Mouse (Mus musculus): ENCODE measurements around the gene Atoh1.

The Atoh1 gene

DNA sequence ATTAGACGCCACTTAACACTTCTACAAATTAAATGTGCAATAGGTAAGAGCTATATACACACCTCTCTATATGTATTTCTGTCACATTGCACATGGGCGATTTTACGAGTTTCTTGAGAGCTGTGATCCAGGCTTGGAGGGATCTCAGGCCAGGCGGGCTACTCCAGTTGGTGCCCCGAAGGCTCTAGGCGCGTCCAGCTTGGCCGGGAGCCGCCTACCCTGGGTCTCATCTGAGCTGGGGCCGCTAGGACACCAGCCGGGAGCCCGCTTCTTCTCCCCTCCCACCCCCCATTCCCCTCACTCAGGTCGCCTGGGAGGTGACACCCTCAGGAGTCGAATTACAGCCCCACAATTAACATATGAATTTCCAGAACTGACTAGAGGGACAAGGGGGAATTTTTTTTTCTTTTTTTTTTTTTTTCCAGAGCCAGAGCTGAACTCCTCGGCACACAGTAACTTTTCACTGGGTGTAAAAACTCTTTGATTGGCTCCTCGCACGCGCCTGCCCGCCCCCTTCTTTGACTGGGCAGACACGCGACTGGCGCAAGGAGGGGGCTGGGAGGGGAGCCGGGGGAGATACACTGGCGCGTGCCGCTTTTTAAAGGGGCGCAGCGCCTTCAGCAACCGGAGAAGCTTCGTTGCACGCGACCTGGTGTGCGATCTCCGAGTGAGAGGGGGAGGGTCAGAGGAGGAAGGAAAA lies at the start of gene Atoh1:
Atoh1 (plus strand) TSS at position 627 of the 700 bp plus-strand sequence.
- DNase-seq: peak; percentile 77 to 86

DNA sequence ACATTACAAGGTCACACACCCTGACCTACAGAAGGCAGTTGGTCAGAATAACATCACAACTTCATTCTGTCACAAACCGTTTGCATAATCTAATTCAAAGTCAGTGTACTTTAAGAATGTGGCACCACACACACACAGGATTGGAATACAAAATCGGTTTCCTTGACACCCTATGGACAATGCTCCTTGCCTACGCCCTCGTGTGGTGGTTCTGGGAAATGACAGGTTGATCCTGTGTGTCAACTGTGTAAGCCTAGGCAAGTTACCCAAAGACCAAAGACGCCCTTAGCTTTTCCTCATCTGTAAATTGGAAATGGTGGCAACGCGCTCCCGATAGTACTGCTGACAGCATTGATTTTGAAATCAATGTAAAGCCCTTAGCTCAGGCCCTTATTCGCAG lies 45.0 kb upstream of the Atoh1 start:
- peak; percentile 79 to 82 for DNase-seq

DNA sequence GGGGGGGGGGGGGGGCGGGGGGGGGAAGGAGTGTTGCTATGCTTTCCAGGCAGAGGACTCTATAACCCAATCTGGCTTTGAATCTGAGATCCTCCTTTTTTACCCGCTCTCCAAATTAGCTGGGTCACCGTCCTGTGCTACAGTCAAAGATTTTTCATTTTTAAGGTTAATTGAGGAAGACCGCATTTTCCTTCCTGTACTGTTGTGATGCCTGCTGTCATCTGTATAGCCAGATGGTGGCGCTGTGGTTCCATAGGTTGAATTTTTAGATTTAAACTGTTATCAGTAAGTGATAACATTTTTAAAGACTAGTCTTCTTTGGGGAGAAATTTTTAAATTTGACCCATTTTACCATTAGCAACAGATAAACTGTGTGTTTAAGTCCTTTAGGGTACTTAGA lies 44.0 kb upstream of the Atoh1 start:
- peak; percentile 78 to 83 for DNase-seq

DNA sequence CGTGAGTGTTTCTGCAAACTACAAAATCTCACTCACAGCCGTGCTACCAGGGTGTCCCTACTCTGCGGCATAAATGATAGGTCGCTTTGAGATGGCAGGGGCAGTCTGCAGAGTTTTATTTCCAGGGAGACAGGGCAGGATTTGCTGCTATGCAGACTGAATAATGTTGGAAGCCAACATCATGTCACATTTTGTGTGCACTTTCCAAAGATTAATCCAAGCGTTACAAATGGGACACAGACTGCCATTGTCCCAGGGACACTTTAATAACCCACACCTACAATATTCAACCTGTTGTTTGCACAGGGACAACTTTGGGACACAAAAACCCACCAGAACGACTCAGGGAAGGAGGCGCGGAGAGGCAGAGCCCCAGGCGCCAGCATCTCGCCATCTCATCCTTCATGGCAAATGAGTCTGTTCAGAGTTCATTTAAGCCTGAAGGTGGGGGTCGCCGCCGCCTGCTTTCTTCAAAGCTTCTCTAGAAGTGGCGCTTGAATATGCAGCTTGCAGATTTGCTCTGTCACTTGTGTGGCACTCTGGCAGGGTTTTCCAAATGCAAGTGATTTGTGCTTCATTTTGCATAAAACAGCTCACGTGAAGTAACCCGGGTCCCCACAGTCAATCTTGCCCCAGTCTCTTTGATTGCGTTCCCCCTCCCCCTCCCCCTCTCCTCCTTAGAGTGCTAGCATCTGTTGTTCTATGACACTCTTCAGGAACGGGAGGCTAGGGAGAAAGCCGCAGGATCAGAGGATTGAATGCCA lies 40.6 kb upstream of the Atoh1 start:
- peak; percentile 50 to 52 for DNase-seq

- DNase-seq: no peak
These were observed 34.2 kb upstream of the Atoh1 start for GRCm38 (mm10) chr6:64694688-64695087.

GRCm38 (mm10) chr6:64703659-64704058 lies 25.3 kb upstream of the Atoh1 start:
- peak; percentile 57 to 62 for DNase-seq

GRCm38 (mm10) chr6:64727751-64728403 lies 1.0 kb upstream of the Atoh1 start:
- peak; percentile 70 to 75 for DNase-seq

DNA sequence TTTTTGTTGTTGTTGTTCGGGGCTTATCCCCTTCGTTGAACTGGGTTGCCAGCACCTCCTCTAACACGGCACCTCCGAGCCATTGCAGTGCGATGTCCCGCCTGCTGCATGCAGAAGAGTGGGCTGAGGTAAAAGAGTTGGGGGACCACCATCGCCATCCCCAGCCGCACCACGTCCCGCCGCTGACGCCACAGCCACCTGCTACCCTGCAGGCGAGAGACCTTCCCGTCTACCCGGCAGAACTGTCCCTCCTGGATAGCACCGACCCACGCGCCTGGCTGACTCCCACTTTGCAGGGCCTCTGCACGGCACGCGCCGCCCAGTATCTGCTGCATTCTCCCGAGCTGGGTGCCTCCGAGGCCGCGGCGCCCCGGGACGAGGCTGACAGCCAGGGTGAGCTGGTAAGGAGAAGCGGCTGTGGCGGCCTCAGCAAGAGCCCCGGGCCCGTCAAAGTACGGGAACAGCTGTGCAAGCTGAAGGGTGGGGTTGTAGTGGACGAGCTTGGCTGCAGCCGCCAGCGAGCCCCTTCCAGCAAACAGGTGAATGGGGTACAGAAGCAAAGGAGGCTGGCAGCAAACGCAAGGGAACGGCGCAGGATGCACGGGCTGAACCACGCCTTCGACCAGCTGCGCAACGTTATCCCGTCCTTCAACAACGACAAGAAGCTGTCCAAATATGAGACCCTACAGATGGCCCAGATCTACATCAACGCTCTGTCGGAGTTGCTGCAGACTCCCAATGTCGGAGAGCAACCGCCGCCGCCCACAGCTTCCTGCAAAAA lies 496 bp downstream of the Atoh1 start:
- DNase-seq: peak; percentile 53 to 59

DNA sequence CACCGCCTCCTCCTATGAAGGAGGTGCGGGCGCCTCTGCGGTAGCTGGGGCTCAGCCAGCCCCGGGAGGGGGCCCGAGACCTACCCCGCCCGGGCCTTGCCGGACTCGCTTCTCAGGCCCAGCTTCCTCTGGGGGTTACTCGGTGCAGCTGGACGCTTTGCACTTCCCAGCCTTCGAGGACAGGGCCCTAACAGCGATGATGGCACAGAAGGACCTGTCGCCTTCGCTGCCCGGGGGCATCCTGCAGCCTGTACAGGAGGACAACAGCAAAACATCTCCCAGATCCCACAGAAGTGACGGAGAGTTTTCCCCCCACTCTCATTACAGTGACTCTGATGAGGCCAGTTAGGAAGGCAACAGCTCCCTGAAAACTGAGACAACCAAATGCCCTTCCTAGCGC lies 1.1 kb downstream of the Atoh1 start:
- peak; percentile 44 to 50 for DNase-seq

DNA sequence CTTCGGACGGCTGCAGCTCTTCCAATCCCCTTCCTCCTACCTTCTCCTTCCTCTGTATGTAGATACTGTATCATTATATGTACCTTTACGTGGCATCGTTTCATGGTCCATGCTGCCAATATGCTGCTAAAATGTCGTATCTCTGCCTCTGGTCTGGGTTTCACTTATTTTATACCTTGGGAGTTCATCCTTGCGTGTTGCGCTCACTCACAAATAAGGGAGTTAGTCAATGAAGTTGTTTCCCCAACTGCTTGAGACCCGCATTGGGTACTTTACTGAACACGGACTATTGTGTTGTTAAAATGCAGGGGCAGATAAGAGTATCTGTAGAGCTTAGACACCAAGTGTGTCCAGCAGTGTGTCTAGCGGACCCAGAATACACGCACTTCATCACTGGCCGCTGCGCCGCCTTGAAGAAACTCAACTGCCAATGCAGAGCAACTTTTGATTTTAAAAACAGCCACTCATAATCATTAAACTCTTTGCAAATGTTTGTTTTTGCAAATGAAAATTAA lies 1.6 kb downstream of the Atoh1 start:
- peak in 1 of 2 experiments; percentile 22 for DNase-seq

- no peak for DNase-seq
These were observed 2.2 kb downstream of the Atoh1 start for GRCm38 (mm10) chr6:64731126-64731525.

GRCm38 (mm10) chr6:64731621-64732320 lies 2.8 kb downstream of the Atoh1 start:
- no peak for DNase-seq

- DNase-seq: peak in 1 of 2 experiments; percentile 5
These were observed 4.4 kb downstream of the Atoh1 start for GRCm38 (mm10) chr6:64733311-64733710.

- peak; percentile 65 to 81 for DNase-seq
These were observed 5.8 kb downstream of the Atoh1 start for GRCm38 (mm10) chr6:64734441-64735320.

- no peak for DNase-seq
These were observed 7.4 kb downstream of the Atoh1 start for GRCm38 (mm10) chr6:64736317-64736716.

DNA sequence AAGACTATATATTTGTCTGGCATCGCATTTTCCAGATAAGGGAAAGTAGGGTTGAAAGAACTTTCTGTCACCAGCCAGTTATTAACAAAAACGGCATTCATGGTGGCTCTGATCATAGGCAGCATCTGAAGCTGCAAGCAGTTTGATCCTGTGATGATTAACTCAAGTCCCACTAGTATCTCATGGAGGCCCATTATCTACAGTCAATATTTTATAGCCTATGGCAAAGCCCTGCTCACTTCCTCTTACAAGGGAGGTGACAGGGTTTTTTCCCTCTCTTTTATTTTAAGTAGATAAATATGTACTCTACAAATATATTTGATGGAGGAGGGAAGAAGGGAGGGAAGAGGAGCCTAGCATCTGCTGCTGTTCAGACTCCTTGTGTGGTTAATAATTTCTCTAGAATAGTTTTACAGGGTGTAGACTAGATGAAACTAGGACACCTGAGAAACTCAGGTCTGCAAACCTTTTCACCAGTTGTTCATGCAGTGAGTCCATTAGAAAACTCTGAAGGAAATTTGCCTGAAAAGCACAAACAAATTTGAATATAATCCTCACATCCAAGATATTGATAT lies 14.1 kb downstream of the Atoh1 start:
- no peak for DNase-seq

GRCm38 (mm10) chr6:64754515-64754914 lies 25.6 kb downstream of the Atoh1 start:
- no peak for DNase-seq

DNA sequence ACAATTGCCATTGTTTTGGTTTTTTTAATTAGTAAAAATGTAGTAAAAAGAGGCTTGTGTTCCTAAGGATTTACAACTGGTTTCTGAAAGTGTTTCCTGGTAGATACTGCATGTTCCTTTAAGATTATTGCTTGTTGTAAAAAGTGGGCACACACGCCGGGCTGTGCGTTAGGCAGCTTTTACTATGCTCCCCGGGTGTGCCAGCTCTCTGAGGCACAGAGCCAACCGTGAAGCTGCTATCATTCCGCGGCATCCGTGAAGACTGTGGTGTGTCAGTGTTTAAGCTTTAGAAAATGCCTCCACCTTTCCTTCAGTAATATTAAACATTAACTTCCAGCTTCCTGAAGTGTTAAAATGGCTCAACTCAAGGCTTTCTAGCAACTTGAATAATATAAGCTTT lies 35.0 kb downstream of the Atoh1 start:
- peak; percentile 62 to 76 for DNase-seq

- DNase-seq: peak in 1 of 2 experiments; percentile 6
These were observed 44.5 kb downstream of the Atoh1 start for GRCm38 (mm10) chr6:64773430-64773829.
